Mouse (Mus musculus) megakaryocyte, embryonic 14.5 days (primary cell): ENCODE measurements around the gene Elf3. TPM values are rescaled to one million over a fixed set of nuclear protein-coding genes. Genes with fewer than 3 reads are reported as not detected.
"Not testable (repeated sequence)": the region's sequence is repeated elsewhere in the genome, so short reads cannot be mapped to it uniquely, and the experiment has no call there.

Source experiments
- H3K27me3 ChIP-seq: replicated peaks from 2 replicates; pipeline ENCODE3; 2012; ENCODE audit warnings: inconsistent platforms
- H3K36me3 ChIP-seq: replicated peaks from 2 replicates; pipeline ENCODE3; 2012; ENCODE audit warnings: low read length, inconsistent platforms, mixed read lengths
- H3K4me1 ChIP-seq: 2 replicates; pipeline ENCODE4 v1.6.1; 2012; ENCODE audit warnings: inconsistent platforms
- H3K4me3 ChIP-seq: replicated peaks from 2 replicates; pipeline ENCODE3; 2012; ENCODE audit warnings: moderate library complexity, mild to moderate bottlenecking, inconsistent platforms
- H3K9me3 ChIP-seq: 2 replicates; pipeline ENCODE4 v1.6.1; 2012; ENCODE audit warnings: inconsistent platforms
- FLI1 ChIP-seq: IDR thresholded peaks from 2 replicates; pipeline ENCODE4 v1.6.1; 2012; ENCODE audit warnings: low read length, inconsistent platforms, mixed read lengths
- GATA1 ChIP-seq: IDR thresholded peaks from 3 replicates; pipeline ENCODE4 v1.6.1; 2012; ENCODE audit warnings: mixed read lengths, low read length, inconsistent platforms, borderline replicate concordance
- polyA plus RNA-seq: library from polyadenylated mRNA; stranded (reverse); fragments of >175 nt; gene quantifications from 2 replicates; pipeline ENCODE4 v1.2.3, GENCODE M21; 2012; ENCODE audit warnings: low replicate concordance; ENCODE audit not compliant: insufficient read depth

Gene Elf3
- polyA plus RNA-seq, 1 experiment: not detected

- Histone ChIP-seq H3K4me3 (no peak overlapping the region), H3K4me1 (peaks cover 5% of the 10 kb centered on the region; the same call in 1 of the 2 replicates), H3K27me3 (peaks cover 69% of the 10 kb centered on the region), H3K36me3 (no peaks in the 10 kb centered on the region), H3K9me3 (no peaks in the 10 kb centered on the region)
- TF ChIP-seq FLI1 (no peak), GATA1 (no peak)
Measured at GRCm38 (mm10) chr1:135248434-135248850, 9.9 kb downstream of the Elf3 start.

- no peak overlapping the region for H3K4me3 ChIP-seq
- peaks cover 5% of the 10 kb centered on the region for H3K4me1 ChIP-seq
Measured at GRCm38 (mm10) chr1:135244014-135244413, 14.4 kb downstream of the Elf3 start.

GRCm38 (mm10) chr1:135240206-135240605 is 18.2 kb downstream of the Elf3 start:
- not testable (repeated sequence) for H3K36me3 ChIP-seq, H3K4me3 ChIP-seq, H3K9me3 ChIP-seq, H3K4me1 ChIP-seq
- H3K27me3 ChIP-seq: peaks cover 40% of the 10 kb centered on the region

More at GRCm38 (mm10) chr1:135244014-135244413, 14.4 kb downstream of the Elf3 start:
- no peaks in the 10 kb centered on the region for H3K36me3 ChIP-seq
- peaks cover 53% of the 10 kb centered on the region for H3K27me3 ChIP-seq
- no peaks in the 10 kb centered on the region; the same call in 1 of the 2 replicates for H3K9me3 ChIP-seq
- TF ChIP-seq FLI1: no peak
- no peak for TF ChIP-seq GATA1

GRCm38 (mm10) chr1:135237131-135237851 is 21.1 kb downstream of the Elf3 start:
- H3K27me3 ChIP-seq: peaks cover 33% of the 10 kb centered on the region
- no peak overlapping the region for H3K4me3 ChIP-seq
- no peaks in the 10 kb centered on the region; the same call in 1 of the 2 replicates for H3K9me3 ChIP-seq
- TF ChIP-seq FLI1 (no peak), GATA1 (no peak)
- H3K36me3 ChIP-seq: no peaks in the 10 kb centered on the region
- no peaks in the 10 kb centered on the region; the same call in 1 of the 2 replicates for H3K4me1 ChIP-seq

GRCm38 (mm10) chr1:135234771-135235170 is 23.6 kb downstream of the Elf3 start:
- H3K9me3 ChIP-seq: no peaks in the 10 kb centered on the region
- H3K36me3 ChIP-seq: no peaks in the 10 kb centered on the region
- TF ChIP-seq FLI1: no peak
- TF ChIP-seq GATA1: no peak
- H3K27me3 ChIP-seq: peaks cover 33% of the 10 kb centered on the region
- H3K4me3 ChIP-seq: no peak overlapping the region
- peaks cover 2% of the 10 kb centered on the region; the same call in 1 of the 2 replicates for H3K4me1 ChIP-seq

GRCm38 (mm10) chr1:135233961-135234360 is 24.4 kb downstream of the Elf3 start:
- Histone ChIP-seq H3K4me1 (peaks cover 2% of the 10 kb centered on the region; the same call in 1 of the 2 replicates), H3K27me3 (peaks cover 31% of the 10 kb centered on the region), H3K4me3 (no peak overlapping the region), H3K36me3 (no peaks in the 10 kb centered on the region), H3K9me3 (no peaks in the 10 kb centered on the region)
- TF ChIP-seq GATA1 (no peak), FLI1 (no peak)

- H3K27me3 ChIP-seq: peaks cover 37% of the 10 kb centered on the region
- not testable (repeated sequence) for H3K4me1 ChIP-seq, H3K4me3 ChIP-seq, H3K36me3 ChIP-seq, H3K9me3 ChIP-seq
Measured at GRCm38 (mm10) chr1:135231878-135232277, 26.5 kb downstream of the Elf3 start.

- peaks cover 7% of the 10 kb centered on the region for H3K9me3 ChIP-seq
- peaks cover 2% of the 10 kb centered on the region; the same call in 1 of the 2 replicates for H3K4me1 ChIP-seq
- no peaks in the 10 kb centered on the region for H3K36me3 ChIP-seq
- H3K4me3 ChIP-seq: no peak overlapping the region
- H3K27me3 ChIP-seq: peaks cover 56% of the 10 kb centered on the region
- TF ChIP-seq GATA1: no peak
- TF ChIP-seq FLI1: no peak
Measured at GRCm38 (mm10) chr1:135227339-135227950, 30.9 kb downstream of the Elf3 start.

- Histone ChIP-seq H3K4me3 (no peak overlapping the region), H3K4me1 (peaks cover 1% of the 10 kb centered on the region; the same call in 1 of the 2 replicates), H3K9me3 (peaks cover 9% of the 10 kb centered on the region), H3K36me3 (no peaks in the 10 kb centered on the region), H3K27me3 (peaks cover 54% of the 10 kb centered on the region)
- TF ChIP-seq FLI1 (no peak), GATA1 (no peak)
Measured at GRCm38 (mm10) chr1:135224981-135225604, 33.3 kb downstream of the Elf3 start.

- H3K27me3 ChIP-seq: peaks cover 51% of the 10 kb centered on the region
- TF ChIP-seq FLI1 (no peak), GATA1 (no peak)
- no peaks in the 10 kb centered on the region for H3K36me3 ChIP-seq
- H3K9me3 ChIP-seq: peaks cover 9% of the 10 kb centered on the region
- H3K4me1 ChIP-seq: no peaks in the 10 kb centered on the region
- H3K4me3 ChIP-seq: no peak overlapping the region
Measured at GRCm38 (mm10) chr1:135224147-135224546, 34.2 kb downstream of the Elf3 start.
